Mouse (Mus musculus) small intestine, adult 2 months (tissue): ENCODE data around the gene Jam3. TPM values are rescaled to one million over a fixed set of nuclear protein-coding genes. Genes with fewer than 3 reads are reported as not detected.

ENCODE experiments used
- H3K27ac ChIP-seq: fragments of 200-500 bp; 2 replicates; pipeline ENCODE4 v1.5.1; 2012; ENCODE audit warnings: low read depth, low read length, control low read depth, inconsistent platforms; ENCODE audit not compliant: insufficient read depth
- H3K27me3 ChIP-seq: fragments of 200-500 bp; 2 replicates; pipeline ENCODE4 v1.6.1; 2012; ENCODE audit warnings: mild to moderate bottlenecking, moderate library complexity, low read length, inconsistent platforms; ENCODE audit not compliant: control insufficient read depth, insufficient read depth
- H3K36me3 ChIP-seq: fragments of 200-500 bp; 2 replicates; pipeline ENCODE4 v1.6.1; 2012; ENCODE audit warnings: mild to moderate bottlenecking, low read length, control low read depth, inconsistent platforms; ENCODE audit not compliant: control insufficient read depth, insufficient read depth
- H3K4me1 ChIP-seq: fragments of 200-500 bp; 2 replicates; pipeline ENCODE4 v1.6.1; 2012; ENCODE audit warnings: low read length, inconsistent platforms, mixed read lengths; ENCODE audit not compliant: control insufficient read depth, insufficient read depth, insufficient read length
- H3K4me3 ChIP-seq: fragments of 200-500 bp; 2 replicates; pipeline ENCODE4 v1.5.1; 2012; ENCODE audit warnings: low read depth, mild to moderate bottlenecking, control low read depth, inconsistent platforms, low read length, moderate library complexity
- CTCF ChIP-seq: fragments of 200-500 bp; IDR thresholded peaks from 2 replicates; pipeline ENCODE4 v1.5.1; 2012; ENCODE audit warnings: low read depth, mild to moderate bottlenecking, control low read depth, inconsistent platforms, low read length, moderate library complexity, mixed read lengths; ENCODE audit not compliant: insufficient replicate concordance, insufficient read length; ENCODE audit errors: extremely low read depth
- POLR2A ChIP-seq: fragments of 200-500 bp; IDR thresholded peaks from 2 replicates; pipeline ENCODE4 v1.6.1; 2012; ENCODE audit warnings: low read depth, mild to moderate bottlenecking, control low read depth, inconsistent platforms, low read length, moderate library complexity
- WGBS: fragments of 180-500 bp; shearing (Covaris S2); methylation state at CpG from one replicate; pipeline ENCODE4 v1.1.7; 2018; 5-methylcytosine and 5-hydroxymethylcytosine counted together
- polyA plus RNA-seq: library from polyadenylated mRNA; depleted of rRNA; stranded (reverse); fragments of >200 nt; gene quantifications from 2 replicates; pipeline ENCODE4 v1.2.3, GENCODE M21; 2012; rRNA removed

Jam3 gene
- polyA plus RNA-seq, 1 experiment = 3.5 TPM

GRCm38 (mm10) chr9:27074677-27075076 lies 80.5 kb downstream of the Jam3 start:
- no peak overlapping the region for H3K27ac ChIP-seq
- H3K36me3 ChIP-seq = peaks cover 30% of the 10 kb centered on the region
- H3K4me1 ChIP-seq = no peaks in the 10 kb centered on the region
- H3K27me3 ChIP-seq = no peaks in the 10 kb centered on the region
- no peak overlapping the region for H3K4me3 ChIP-seq
- whole genome bisulfite sequencing = 80% methylated on average over 1 of the region's 1 CpGs
- TF ChIP-seq POLR2A (no peak), CTCF (no peak)

GRCm38 (mm10) chr9:27070895-27071294 lies 84.3 kb downstream of the Jam3 start:
- Histone ChIP-seq H3K36me3 (peaks cover 46% of the 10 kb centered on the region), H3K4me3 (no peak overlapping the region), H3K27ac (no peak overlapping the region), H3K27me3 (no peaks in the 10 kb centered on the region), H3K4me1 (no peaks in the 10 kb centered on the region)
- 83% methylated on average over 4 of the region's 4 CpGs for WGBS
- TF ChIP-seq POLR2A = no peak
- no peak for TF ChIP-seq CTCF

GRCm38 (mm10) chr9:27058341-27058740 lies 96.9 kb downstream of the Jam3 start:
- H3K27me3 ChIP-seq = no peaks in the 10 kb centered on the region
- 95% methylated on average over 5 of the region's 5 CpGs for WGBS

GRCm38 (mm10) chr9:27049492-27049891 lies 105.7 kb downstream of the Jam3 start:
- Histone ChIP-seq H3K27ac (no peak overlapping the region), H3K4me3 (no peak overlapping the region), H3K4me1 (no peaks in the 10 kb centered on the region), H3K36me3 (peaks cover 42% of the 10 kb centered on the region), H3K27me3 (no peaks in the 10 kb centered on the region)
- TF ChIP-seq POLR2A = no peak
- 84% methylated on average over 2 of the region's 2 CpGs for WGBS

More at GRCm38 (mm10) chr9:27058341-27058740, 96.9 kb downstream of the Jam3 start:
- H3K27ac ChIP-seq = no peak overlapping the region
- H3K4me1 ChIP-seq = no peaks in the 10 kb centered on the region
- TF ChIP-seq CTCF (no peak), POLR2A (no peak)
- H3K36me3 ChIP-seq = peaks cover 42% of the 10 kb centered on the region
- no peak overlapping the region for H3K4me3 ChIP-seq

Other genes starting within 250 kb of the Jam3 start
- not detected in 2 replicates for gene Gm1110, start 232.3 kb downstream of the Jam3 start, polyA plus RNA-seq
- gene Acad8, start 155.9 kb downstream of the Jam3 start, polyA plus RNA-seq = 6.1 and 7.4 TPM in 2 replicates
- gene Thyn1, start 155.7 kb downstream of the Jam3 start, polyA plus RNA-seq = 2.0 and 2.1 TPM in 2 replicates
- 16.2 and 28.1 TPM in 2 replicates for gene Vps26b, start 125.4 kb downstream of the Jam3 start, polyA plus RNA-seq
- gene Ncapd3, start 125.2 kb downstream of the Jam3 start, polyA plus RNA-seq = 7.6 and 13.2 TPM in 2 replicates
- gene Igsf9b, start 143.8 kb upstream of the Jam3 start, polyA plus RNA-seq = 1.5 and 2.6 TPM in 2 replicates
- gene Spata19, start 241.4 kb upstream of the Jam3 start, polyA plus RNA-seq = not detected in 2 replicates